Mouse (Mus musculus) liver, embryonic 11.5 days (tissue): ENCODE measurements around the gene Eif1ax. TPM values are rescaled to one million over a fixed set of nuclear protein-coding genes. Genes with fewer than 3 reads are reported as not detected.
"Not testable (repeated sequence)": the region's sequence is repeated elsewhere in the genome, so short reads cannot be mapped to it uniquely, and the experiment has no call there.

ENCODE experiments used
- ATAC-seq: fragments of 200-750 bp; cut with Nextera tagmentation; replicated peaks from 2 replicates; pipeline ENCODE4 v1.8.0; 2017; ENCODE audit warnings: moderate number of reproducible peaks, mild to moderate bottlenecking, moderate TSS enrichment, moderate library complexity; ENCODE audit not compliant: low FRiP score
- DNase-seq: peaks from one replicate; pipeline ENCODE4 v3.0.0-alpha.2; 2017; ENCODE audit warnings: low spot score
- H3K27ac ChIP-seq: fragments of 300-500 bp; sonication (generic); 2 replicates; pipeline ENCODE4 v1.5.1; 2014; ENCODE audit warnings: mild to moderate bottlenecking, low read depth, low read length, control low read depth
- H3K27me3 ChIP-seq: fragments of 300-500 bp; sonication (generic); replicated peaks from 2 replicates; pipeline ENCODE4 v1.6.1; 2014; ENCODE audit warnings: low read length, mixed read lengths; ENCODE audit not compliant: control insufficient read depth, insufficient read depth
- H3K36me3 ChIP-seq: fragments of 300-500 bp; sonication (generic); 2 replicates; pipeline ENCODE4 v1.6.1; 2014; ENCODE audit warnings: mild to moderate bottlenecking, low read length, moderate library complexity, mixed read lengths; ENCODE audit not compliant: control insufficient read depth, insufficient read depth
- H3K4me1 ChIP-seq: fragments of 300-500 bp; sonication (generic); replicated peaks from 2 replicates; pipeline ENCODE4 v1.6.1; 2014; ENCODE audit warnings: low read length, mixed read lengths; ENCODE audit not compliant: control insufficient read depth, insufficient read depth
- H3K4me2 ChIP-seq: fragments of 300-500 bp; sonication (generic); 2 replicates; pipeline ENCODE4 v1.6.1; 2014; ENCODE audit warnings: mild to moderate bottlenecking, control low read depth, moderate library complexity
- H3K4me3 ChIP-seq: fragments of 300-500 bp; sonication (generic); 2 replicates; pipeline ENCODE4 v1.5.1; 2014; ENCODE audit warnings: low read depth, low read length, control low read depth
- H3K9ac ChIP-seq: fragments of 300-500 bp; sonication (generic); 2 replicates; pipeline ENCODE4 v1.6.1; 2014; ENCODE audit warnings: low read depth, low read length, control low read depth
- H3K9me3 ChIP-seq: fragments of 300-500 bp; sonication (generic); 2 replicates; pipeline ENCODE4 v1.6.1; 2016; ENCODE audit warnings: low read length, inconsistent platforms, mixed read lengths; ENCODE audit not compliant: control insufficient read depth
- WGBS: fragments of 180-500 bp; shearing (Covaris S2); extraction: QIAGEN DNeasy Blood & Tissue Kit; methylation state at CpG from one replicate; pipeline ENCODE4 v1.1.7; 2014; 5-methylcytosine and 5-hydroxymethylcytosine counted together
- polyA plus RNA-seq: library from polyadenylated mRNA; unstranded; fragments of >200 nt; fragmentation: Nextera tagmentation; extraction: Ambion mirVana; gene quantifications from 2 replicates; pipeline ENCODE4 v1.2.1, GENCODE M21; 2014

Eif1ax gene
- polyA plus RNA-seq, 1 experiment from 2014 or later: 139 TPM

- H3K9ac ChIP-seq: no peak within 1 kb of the TSS
These were observed 42.3 kb downstream of the Eif1ax start, which contains the start of gene Map7d2 for GRCm38 (mm10) chrX:159414130-159414828. TSS of gene Map7d2 (plus strand) at chrX:159414572.

GRCm38 (mm10) chrX:159414829-159415673 is 43.1 kb downstream of the Eif1ax start:
- no peaks in the 10 kb centered on the region for H3K4me1 ChIP-seq
- H3K9ac ChIP-seq: no peak overlapping the region
- ATAC-seq (no peak), DNase-seq (peak; percentile 38)
- H3K27me3 ChIP-seq: peaks cover 40% of the 10 kb centered on the region
- peak overlapping the region; percentile 56 for H3K4me3 ChIP-seq
- WGBS: 12% methylated on average over 63 of the region's 65 CpGs
- H3K9me3 ChIP-seq: no peaks in the 10 kb centered on the region
- H3K27ac ChIP-seq: no peak overlapping the region
- peak overlapping the region; percentile 88 for H3K4me2 ChIP-seq
- H3K36me3 ChIP-seq: no peaks in the 10 kb centered on the region

More at GRCm38 (mm10) chrX:159414130-159414828, 42.3 kb downstream of the Eif1ax start, which contains the start of gene Map7d2:
- Histone ChIP-seq H3K4me1 (no peaks in the 10 kb centered on the region), H3K4me2 (peak within 1 kb of the TSS; percentile 88), H3K4me3 (peak within 1 kb of the TSS; percentile 56), H3K27ac (no peak within 1 kb of the TSS), H3K36me3 (no peaks in the 10 kb centered on the region), H3K27me3 (peaks cover 40% of the 10 kb centered on the region), H3K9me3 (no peaks in the 10 kb centered on the region)
- ATAC-seq (peak; percentile 47), DNase-seq (no peak)
- WGBS: 7% methylated on average over 58 of the region's 83 CpGs

GRCm38 (mm10) chrX:159430507-159430906 is 58.5 kb downstream of the Eif1ax start:
- WGBS: 72% methylated on average over 3 of the region's 3 CpGs
- H3K27me3 ChIP-seq, ATAC-seq, H3K4me2 ChIP-seq, H3K27ac ChIP-seq, H3K9ac ChIP-seq, H3K9me3 ChIP-seq, DNase-seq, H3K36me3 ChIP-seq, H3K4me3 ChIP-seq, H3K4me1 ChIP-seq: not testable (repeated sequence)

Other genes with a start within 250 kb of the Eif1ax start
- 5.1 and 5.8 TPM in 2 replicates for gene Rps6ka3, start 161.9 kb upstream of the Eif1ax start, polyA plus RNA-seq
- gene Map7d2, start 42.4 kb downstream of the Eif1ax start, polyA plus RNA-seq: 0.29 TPM in 2 replicates
- 14.3 and 15.9 TPM in 2 replicates for gene Bclaf3, start 154.5 kb downstream of the Eif1ax start, polyA plus RNA-seq